Mouse (Mus musculus) CH12.LX (cell line): ENCODE data around the gene Stard7. TPM values are rescaled to one million over a fixed set of nuclear protein-coding genes. Genes with fewer than 3 reads are reported as not detected.

ENCODE experiments used
- DNase-seq: peaks from one replicate; pipeline ENCODE4 v3.0.0-alpha.2; 2013; ENCODE audit errors: extremely low read depth
- H3K27ac ChIP-seq: 2 replicates; pipeline ENCODE4 v1.5.1; 2012; ENCODE audit warnings: low read depth, mild to moderate bottlenecking, control low read depth, moderate library complexity; ENCODE audit not compliant: insufficient read depth
- H3K27me3 ChIP-seq: replicated peaks from 2 replicates; pipeline ENCODE3; 2012; ENCODE audit warnings: inconsistent platforms
- H3K36me3 ChIP-seq, 2 experiments: replicated peaks in 1 of 2; 2 replicates each; pipeline versions ENCODE3 to v1.6.1; 2012; ENCODE audit warnings: inconsistent platforms in 1 of 2, low read length in 1 of 2, mild to moderate bottlenecking in 1 of 2, mixed read lengths in 1 of 2, moderate library complexity in 1 of 2; ENCODE audit not compliant: control insufficient read depth in 1 of 2, insufficient read depth in 1 of 2
- H3K4me1 ChIP-seq, 2 experiments: 2 replicates each; pipeline ENCODE4 v1.6.1; 2012; ENCODE audit warnings: inconsistent platforms in 1 of 2, moderate library complexity in 1 of 2; ENCODE audit not compliant: insufficient read depth in 2 of 2, control insufficient read depth in 1 of 2
- H3K4me2 ChIP-seq: 2 replicates; pipeline ENCODE4 v1.6.1; 2012; ENCODE audit warnings: low read depth, mild to moderate bottlenecking, control low read depth; ENCODE audit not compliant: poor library complexity, insufficient read depth, severe bottlenecking
- H3K4me3 ChIP-seq, 3 experiments: fragments of 150-350 bp in 1 of 3; sonication (generic) in 1 of 3; replicated peaks in 1 of 3; 2 replicates each; pipeline versions ENCODE3 to v1.5.1; 2011 to 2012; ENCODE audit warnings: low read depth in 2 of 3, low read length in 2 of 3, mild to moderate bottlenecking in 2 of 3, moderate library complexity in 2 of 3, control low read depth in 1 of 3, improper control_type of control experiment in 1 of 3, inconsistent platforms in 1 of 3, mixed read lengths in 1 of 3; ENCODE audit not compliant: poor library complexity in 1 of 3
- H3K79me2 ChIP-seq: replicated peaks from 2 replicates; pipeline ENCODE4 v1.6.1; 2012; ENCODE audit warnings: mild to moderate bottlenecking, moderate library complexity; ENCODE audit not compliant: control insufficient read depth, poor library complexity, insufficient read depth, severe bottlenecking; ENCODE audit errors: extremely low read depth
- H3K9ac ChIP-seq: 2 replicates; pipeline ENCODE4 v1.6.1; 2012; ENCODE audit warnings: low read depth, mild to moderate bottlenecking, control low read depth, moderate library complexity; ENCODE audit not compliant: insufficient read depth
- H3K9me3 ChIP-seq: replicated peaks from 2 replicates; pipeline ENCODE3; 2012; ENCODE audit warnings: low read length, inconsistent platforms, mixed read lengths
- BHLHE40 ChIP-seq: IDR thresholded peaks from 2 replicates; pipeline ENCODE4 v1.6.1; 2011; ENCODE audit warnings: mild to moderate bottlenecking, low read depth, low read length, improper control_type of control experiment
- CHD1 ChIP-seq: IDR thresholded peaks from 2 replicates; pipeline ENCODE4 v1.6.1; 2012; ENCODE audit warnings: low read depth, low read length, improper control_type of control experiment, inconsistent platforms
- CHD2 ChIP-seq: IDR thresholded peaks from 2 replicates; pipeline ENCODE4 v1.6.1; 2011; ENCODE audit warnings: low read length, improper control_type of control experiment
- CTCF ChIP-seq, 2 experiments: IDR thresholded peaks in 1 of 2; conservative IDR thresholded peaks in 1 of 2; 2 replicates each; pipeline ENCODE4 v1.5.1; 2011 to 2012; ENCODE audit warnings: low read depth in 2 of 2, low read length in 2 of 2, improper control_type of control experiment in 1 of 2, inconsistent platforms in 1 of 2, mild to moderate bottlenecking in 1 of 2, moderate library complexity in 1 of 2
- E2F4 ChIP-seq: IDR thresholded peaks from 2 replicates; pipeline ENCODE4 v1.6.1; 2011; ENCODE audit warnings: low read depth, low read length, improper control_type of control experiment; ENCODE audit not compliant: insufficient replicate concordance
- ELF1 ChIP-seq: IDR thresholded peaks from 2 replicates; pipeline ENCODE4 v1.6.1; 2014; ENCODE audit warnings: low read depth, mild to moderate bottlenecking, inconsistent platforms, low read length, improper control_type of control experiment
- EP300 ChIP-seq: IDR thresholded peaks from 2 replicates; pipeline ENCODE4 v1.6.1; 2011; ENCODE audit warnings: low read length, improper control_type of control experiment
- ETS1 ChIP-seq: conservative IDR thresholded peaks from 2 replicates; pipeline ENCODE4 v1.6.1; 2012; ENCODE audit warnings: low read depth, mild to moderate bottlenecking, inconsistent platforms, low read length, improper control_type of control experiment, moderate library complexity
- GABPA ChIP-seq: IDR thresholded peaks from 2 replicates; pipeline ENCODE4 v1.6.1; 2012; ENCODE audit warnings: low read depth, low read length, improper control_type of control experiment, inconsistent platforms; ENCODE audit not compliant: insufficient replicate concordance
- IRF4 ChIP-seq: IDR thresholded peaks from 2 replicates; pipeline ENCODE4 v1.6.1; 2014; ENCODE audit warnings: low read depth, mild to moderate bottlenecking, inconsistent platforms, low read length, improper control_type of control experiment
- JUN ChIP-seq: IDR thresholded peaks from 2 replicates; pipeline ENCODE4 v1.6.1; 2011; ENCODE audit warnings: low read depth, mild to moderate bottlenecking, low read length, improper control_type of control experiment, moderate library complexity; ENCODE audit not compliant: insufficient read depth
- JUND ChIP-seq: conservative IDR thresholded peaks from 2 replicates; pipeline ENCODE4 v1.6.1; 2011; ENCODE audit warnings: low read depth, low read length, improper control_type of control experiment
- KAT2A ChIP-seq: IDR thresholded peaks from 2 replicates; pipeline ENCODE4 v1.6.1; 2012; ENCODE audit warnings: low read length, improper control_type of control experiment, inconsistent platforms; ENCODE audit not compliant: insufficient replicate concordance
- MAFK ChIP-seq: IDR thresholded peaks from 2 replicates; pipeline ENCODE4 v1.6.1; 2011; ENCODE audit warnings: low read length, improper control_type of control experiment; ENCODE audit not compliant: insufficient replicate concordance
- MAX ChIP-seq: IDR thresholded peaks from 2 replicates; pipeline ENCODE4 v1.6.1; 2011; ENCODE audit warnings: low read length, improper control_type of control experiment
- MAZ ChIP-seq: IDR thresholded peaks from 2 replicates; pipeline ENCODE4 v1.6.1; 2012; ENCODE audit warnings: low read depth, mild to moderate bottlenecking, inconsistent platforms, low read length, improper control_type of control experiment, moderate library complexity
- MEF2A ChIP-seq: IDR thresholded peaks from 2 replicates; pipeline ENCODE4 v1.6.1; 2014; ENCODE audit warnings: low read depth, mild to moderate bottlenecking, inconsistent platforms, low read length, improper control_type of control experiment, borderline replicate concordance
- MXI1 ChIP-seq: IDR thresholded peaks from 2 replicates; pipeline ENCODE4 v1.6.1; 2011; ENCODE audit warnings: mild to moderate bottlenecking, low read depth, low read length, improper control_type of control experiment
- MYC ChIP-seq: IDR thresholded peaks from 2 replicates; pipeline ENCODE4 v1.6.1; 2011; ENCODE audit warnings: low read depth, mild to moderate bottlenecking, improper control_type of control experiment, low read length
- NELFE ChIP-seq: IDR thresholded peaks from 2 replicates; pipeline ENCODE4 v1.6.1; 2011; ENCODE audit warnings: low read depth, low read length, improper control_type of control experiment
- NRF1 ChIP-seq: IDR thresholded peaks from 2 replicates; pipeline ENCODE4 v1.6.1; 2014; ENCODE audit warnings: low read depth, mild to moderate bottlenecking, inconsistent platforms, low read length, improper control_type of control experiment, moderate library complexity
- PAX5 ChIP-seq: IDR thresholded peaks from 2 replicates; pipeline ENCODE4 v1.6.1; 2012; ENCODE audit warnings: low read length, inconsistent platforms, mixed read lengths
- POLR2A ChIP-seq: IDR thresholded peaks from 2 replicates; pipeline ENCODE4 v1.6.1; 2011; ENCODE audit warnings: low read depth, mild to moderate bottlenecking, improper control_type of control experiment, low read length
- POLR2AphosphoS2 ChIP-seq: IDR thresholded peaks from 2 replicates; pipeline ENCODE4 v1.6.1; 2011; ENCODE audit warnings: low read depth, low read length, improper control_type of control experiment
- RAD21 ChIP-seq: IDR thresholded peaks from 2 replicates; pipeline ENCODE4 v1.6.1; 2011; ENCODE audit warnings: low read depth, mild to moderate bottlenecking, low read length, improper control_type of control experiment, moderate library complexity
- RCOR1 ChIP-seq: conservative IDR thresholded peaks from 2 replicates; pipeline ENCODE4 v1.6.1; 2012; ENCODE audit warnings: low read depth, mild to moderate bottlenecking, inconsistent platforms, low read length, improper control_type of control experiment
- SIN3A ChIP-seq: IDR thresholded peaks from 2 replicates; pipeline ENCODE4 v1.6.1; 2012; ENCODE audit warnings: low read length, improper control_type of control experiment, inconsistent platforms
- SMC3 ChIP-seq: IDR thresholded peaks from 2 replicates; pipeline ENCODE4 v1.6.1; 2011; ENCODE audit warnings: low read depth, low read length, improper control_type of control experiment
- TBP ChIP-seq: conservative IDR thresholded peaks from 2 replicates; pipeline ENCODE4 v1.6.1; 2011; ENCODE audit warnings: low read depth, low read length, improper control_type of control experiment
- TCF12 ChIP-seq: IDR thresholded peaks from 2 replicates; pipeline ENCODE4 v1.6.1; 2014; ENCODE audit warnings: low read depth, mild to moderate bottlenecking, inconsistent platforms, low read length, improper control_type of control experiment
- UBTF ChIP-seq: IDR thresholded peaks from 2 replicates; pipeline ENCODE4 v1.6.1; 2012; ENCODE audit warnings: low read depth, mild to moderate bottlenecking, inconsistent platforms, low read length, improper control_type of control experiment, moderate library complexity
- USF1 ChIP-seq: IDR thresholded peaks from 2 replicates; pipeline ENCODE4 v1.6.1; 2014; ENCODE audit warnings: low read depth, mild to moderate bottlenecking, inconsistent platforms, low read length, improper control_type of control experiment
- USF2 ChIP-seq: conservative IDR thresholded peaks from 2 replicates; pipeline ENCODE4 v1.6.1; 2011; ENCODE audit warnings: low read depth, low read length, improper control_type of control experiment
- ZC3H11A ChIP-seq: IDR thresholded peaks from 2 replicates; pipeline ENCODE4 v1.6.1; 2012; ENCODE audit warnings: low read depth, mild to moderate bottlenecking, inconsistent platforms, low read length, improper control_type of control experiment
- ZKSCAN1 ChIP-seq: IDR thresholded peaks from 2 replicates; pipeline ENCODE4 v1.6.1; 2012; ENCODE audit warnings: low read depth, inconsistent platforms, low read length, improper control_type of control experiment, borderline replicate concordance
- ZMIZ1 ChIP-seq: IDR thresholded peaks from 2 replicates; pipeline ENCODE4 v1.6.1; 2012; ENCODE audit warnings: low read depth, mild to moderate bottlenecking, inconsistent platforms, low read length, improper control_type of control experiment
- ZNF384 ChIP-seq: IDR thresholded peaks from 2 replicates; pipeline ENCODE4 v1.6.1; 2012; ENCODE audit warnings: low read depth, low read length, improper control_type of control experiment, inconsistent platforms
- dilution Hi-C: fragments of 300-500 bp; cut with MboI; formaldehyde crosslinking; loops from 2 replicates; pipeline ENCODE4 v1.14.3; 2020; ENCODE audit warnings: low sequenced_read_pairs; ENCODE audit not compliant: extremely low pct_unique_long_range_greater_than_20kb, extremely low pct_ligation_motif_present
- in situ Hi-C: fragments of 300-500 bp; cut with MboI; formaldehyde crosslinking; loops from 3 replicates; pipeline ENCODE4 v1.14.3; 2019; ENCODE audit warnings: low sequenced_read_pairs, low pct_ligation_motif_present, low pct_unique_long_range_greater_than_20kb, mixed read lengths
- polyA plus RNA-seq: library from polyadenylated mRNA; unstranded; fragments of >175 nt; gene quantifications from 2 replicates; pipeline ENCODE4 v1.2.1, GENCODE M21; 2012; ENCODE audit warnings: low read depth; ENCODE audit not compliant: insufficient read length
- total RNA-seq, 2 experiments: library from RNA; depleted of rRNA; stranded (reverse); fragments of 300-350 nt in 1 of 2; fragments of >200 nt in 1 of 2; gene quantifications; 2 replicates each; pipeline ENCODE4 v1.2.3; 2012 to 2014

Stard7 gene
- total and polyA plus RNA-seq, 3 experiments: 69.0 to 122 (median 80.6) TPM

GRCm38 (mm10) chr2:127332807-127333570, 63.0 kb downstream of the Stard7 start:
- H3K4me3 ChIP-seq: peak overlapping the region; percentile 15 to 61 (median 58)
- in situ Hi-C loops: no loop called here
- dilution Hi-C loops: no loop called here
- TF ChIP-seq TBP (0 out of 2 replicates have a peak, but pooled peaks have one; percentile 29), ELF1 (no peak), MXI1 (peak; percentile 72), GABPA (no peak), KAT2A (0 out of 2 replicates have a peak, but pooled peaks have one; percentile 14), USF2 (peak; percentile 42; the same call in 1 of the 2 replicates), NRF1 (no peak), MYC (0 out of 2 replicates have a peak, but pooled peaks have one; percentile 41), RCOR1 (no peak), EP300 (0 out of 2 replicates have a peak, but pooled peaks have one; percentile 33), MAZ (no peak), SMC3 (0 out of 2 replicates have a peak, but pooled peaks have one; percentile 3), RAD21 (no peak), ZNF384 (no peak), IRF4 (no peak), UBTF (no peak), TCF12 (peak; percentile 55; the same call in 1 of the 2 replicates), JUND (no peak), CTCF (conservative IDR thresholded peaks at IDR 0.05 in 1 of 2, IDR thresholded peaks at IDR 0.05 in 1 of 2; ENCODE audit: low read depth in 2 of 2, low read length in 2 of 2) (0 out of 4 replicates have a peak, but pooled peaks of 1 of the 2 experiments have one; percentile 3), PAX5 (no peak), MEF2A (no peak), BHLHE40 (peak; percentile 59), ZMIZ1 (peak; percentile 6; the same call in 1 of the 2 replicates), ZKSCAN1 (no peak), E2F4 (no peak), ZC3H11A (no peak), POLR2A (0 out of 2 replicates have a peak, but pooled peaks have one; percentile 60), POLR2AphosphoS2 (no peak), USF1 (peak; percentile 55), ETS1 (peak; percentile 83), CHD1 (0 out of 2 replicates have a peak, but pooled peaks have one; percentile 16), SIN3A (peak; percentile 67; the same call in 1 of the 2 replicates), JUN (no peak; the same call in 1 of the 2 replicates), NELFE (0 out of 2 replicates have a peak, but pooled peaks have one; percentile 28), MAX (peak; percentile 68; the same call in 1 of the 2 replicates), CHD2 (peak; percentile 54; the same call in 1 of the 2 replicates), MAFK (no peak)

More at GRCm38 (mm10) chr2:127332807-127333570, 63.0 kb downstream of the Stard7 start:
- H3K79me2 ChIP-seq: peaks cover 17% of the 10 kb centered on the region
- peak overlapping the region; percentile 98 for H3K27ac ChIP-seq
- H3K27me3 ChIP-seq: no peaks in the 10 kb centered on the region
- peak overlapping the region; percentile 50 for H3K9ac ChIP-seq
- H3K4me1 ChIP-seq: peaks cover 34 to 55% of the 10 kb centered on the region in 2 experiments
- H3K4me2 ChIP-seq: peak overlapping the region; percentile 91
- DNase-seq: peak; percentile 79
- peaks cover 0 to 29% of the 10 kb centered on the region in 2 experiments for H3K36me3 ChIP-seq
- H3K9me3 ChIP-seq: no peaks in the 10 kb centered on the region
